Mouse (Mus musculus): Measurements from ENCODE around the gene H6pd.
A peak's percentile ranks its signal among the peaks of the same experiment; 100 is the strongest.

Gene H6pd

DNA sequence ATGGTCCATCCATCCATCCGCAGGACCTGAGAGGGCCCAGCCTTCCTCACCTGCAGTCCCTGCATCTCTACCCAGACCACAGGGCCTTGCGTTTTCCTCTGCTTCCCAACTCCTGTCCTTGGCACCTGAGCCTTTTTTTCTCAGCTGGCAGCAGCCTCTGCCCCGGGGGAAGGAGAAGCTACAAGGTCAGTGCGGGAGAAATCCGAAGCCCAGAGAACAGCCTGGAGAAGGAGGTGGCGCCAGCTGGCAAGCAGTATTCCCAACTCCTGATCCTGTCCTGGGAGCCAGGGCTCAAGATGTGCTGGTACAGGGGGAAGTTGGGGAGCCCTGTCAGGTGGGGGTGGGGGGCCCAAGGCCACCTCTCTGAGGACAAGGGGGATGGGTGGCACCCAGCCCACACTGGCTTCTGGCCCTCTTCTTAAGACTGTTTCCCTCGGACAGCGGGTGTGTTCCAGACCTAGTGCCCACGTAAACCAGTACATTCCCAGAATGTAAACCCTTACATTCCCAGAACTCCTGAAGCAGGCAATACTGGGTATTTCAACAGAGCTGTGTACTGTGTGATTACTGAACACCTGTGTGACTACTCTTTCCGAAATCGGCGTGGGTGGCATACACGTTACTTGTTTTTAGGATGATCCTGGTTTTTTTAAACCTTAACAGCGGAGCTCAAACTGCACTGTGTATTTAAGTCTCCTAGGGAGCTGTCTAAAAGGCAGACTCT lies 9.9 kb downstream of the H6pd start:
- no peak for DNase-seq

DNA sequence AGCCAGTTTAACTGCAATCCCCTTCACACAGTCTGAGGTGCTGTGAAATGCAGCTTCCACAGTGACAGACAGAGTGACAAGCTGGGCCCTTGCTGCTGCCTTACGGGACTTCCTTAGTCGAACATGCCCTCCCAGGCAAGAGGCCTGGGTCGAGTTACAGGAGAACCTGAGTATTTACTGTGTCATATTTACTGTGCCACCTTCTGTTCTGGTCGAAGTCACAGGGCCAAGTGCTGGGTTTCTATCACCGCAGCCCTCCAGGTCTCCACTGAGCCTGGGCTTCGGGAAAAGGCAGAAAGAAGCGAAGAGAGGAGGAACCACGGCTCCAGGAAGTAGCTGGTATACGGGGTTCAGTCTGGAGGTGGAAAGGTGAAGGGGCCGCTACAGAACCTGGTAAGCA lies 10.8 kb downstream of the H6pd start:
- DNase-seq: no peak

DNA sequence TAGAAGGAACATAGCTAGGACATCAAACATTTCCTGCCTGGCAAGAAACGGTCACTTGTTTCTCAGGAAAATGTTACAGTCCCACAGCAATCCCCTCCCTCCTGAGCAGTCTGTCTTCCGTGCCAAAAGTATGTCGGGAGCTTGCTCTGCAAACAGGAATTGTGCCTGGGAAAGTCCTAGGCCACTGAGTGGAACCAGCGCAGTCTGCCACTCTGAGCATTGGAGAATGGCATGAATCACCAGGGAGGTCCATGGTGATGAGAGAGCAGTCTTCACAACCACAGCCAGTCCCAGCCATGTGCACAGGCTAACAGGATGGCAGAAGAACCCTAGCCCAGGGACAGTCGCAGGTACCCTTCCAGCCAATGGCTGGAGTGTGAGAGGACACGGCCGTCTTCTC lies 12.4 kb downstream of the H6pd start:
- no peak for DNase-seq

DNA sequence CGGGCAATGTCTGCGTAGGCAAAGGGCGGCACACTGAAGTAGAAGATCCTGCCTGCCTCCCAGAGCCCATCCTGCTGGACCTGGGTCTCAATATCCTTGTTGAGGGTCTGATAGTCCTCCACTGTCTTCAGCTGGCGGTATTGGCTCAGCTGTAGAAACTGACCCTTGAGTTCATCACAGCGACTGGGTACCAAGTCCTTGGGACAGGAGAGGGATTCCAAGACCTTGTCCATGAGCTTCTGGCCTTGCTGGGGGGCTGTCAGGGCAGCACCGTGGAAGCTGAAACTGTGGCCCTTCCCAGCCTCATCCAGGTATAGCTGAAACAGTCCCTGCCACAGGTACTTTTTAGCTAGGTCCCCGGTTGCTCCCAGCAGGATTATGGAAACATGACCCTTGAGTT lies 12.9 kb downstream of the H6pd start:
- DNase-seq: no peak

DNA sequence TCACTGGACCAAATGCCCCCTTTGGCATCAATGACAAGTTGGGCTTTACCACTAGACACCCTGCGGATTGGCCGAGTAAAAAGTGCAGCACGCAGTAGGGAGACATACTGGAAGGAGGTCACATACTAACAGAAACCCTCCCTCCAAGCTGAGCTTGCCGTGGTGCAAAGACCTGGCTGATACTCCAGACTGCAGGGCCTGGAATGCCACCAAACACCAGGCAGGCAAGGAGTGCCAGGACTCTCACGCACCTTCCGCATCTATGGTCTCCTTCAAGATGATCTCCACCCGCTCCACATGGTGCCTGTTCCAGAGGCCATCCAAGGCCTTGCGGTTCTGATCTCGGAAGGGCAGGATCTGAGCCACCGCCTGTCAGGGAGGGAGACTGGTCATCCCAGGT lies 14.6 kb downstream of the H6pd start:
- DNase-seq: no peak

DNA sequence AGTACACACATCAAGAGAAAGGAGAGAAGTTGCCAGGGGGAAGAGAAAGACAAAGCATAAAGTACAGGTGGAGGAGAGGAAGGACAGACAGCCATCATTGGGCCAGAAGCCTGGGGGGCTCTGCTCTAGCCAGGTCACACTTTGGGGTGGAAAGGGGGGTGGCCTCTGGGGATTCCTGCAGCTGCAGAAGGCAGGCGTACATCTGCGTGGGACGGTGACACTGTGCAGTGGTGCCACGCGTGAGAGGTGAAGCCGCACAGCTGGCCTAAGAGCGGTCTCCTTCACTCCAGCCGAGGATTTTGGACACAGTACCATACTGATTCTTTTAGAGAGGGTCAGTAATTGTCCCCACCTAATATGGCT lies 16.2 kb downstream of the H6pd start:
- no peak for DNase-seq

DNA sequence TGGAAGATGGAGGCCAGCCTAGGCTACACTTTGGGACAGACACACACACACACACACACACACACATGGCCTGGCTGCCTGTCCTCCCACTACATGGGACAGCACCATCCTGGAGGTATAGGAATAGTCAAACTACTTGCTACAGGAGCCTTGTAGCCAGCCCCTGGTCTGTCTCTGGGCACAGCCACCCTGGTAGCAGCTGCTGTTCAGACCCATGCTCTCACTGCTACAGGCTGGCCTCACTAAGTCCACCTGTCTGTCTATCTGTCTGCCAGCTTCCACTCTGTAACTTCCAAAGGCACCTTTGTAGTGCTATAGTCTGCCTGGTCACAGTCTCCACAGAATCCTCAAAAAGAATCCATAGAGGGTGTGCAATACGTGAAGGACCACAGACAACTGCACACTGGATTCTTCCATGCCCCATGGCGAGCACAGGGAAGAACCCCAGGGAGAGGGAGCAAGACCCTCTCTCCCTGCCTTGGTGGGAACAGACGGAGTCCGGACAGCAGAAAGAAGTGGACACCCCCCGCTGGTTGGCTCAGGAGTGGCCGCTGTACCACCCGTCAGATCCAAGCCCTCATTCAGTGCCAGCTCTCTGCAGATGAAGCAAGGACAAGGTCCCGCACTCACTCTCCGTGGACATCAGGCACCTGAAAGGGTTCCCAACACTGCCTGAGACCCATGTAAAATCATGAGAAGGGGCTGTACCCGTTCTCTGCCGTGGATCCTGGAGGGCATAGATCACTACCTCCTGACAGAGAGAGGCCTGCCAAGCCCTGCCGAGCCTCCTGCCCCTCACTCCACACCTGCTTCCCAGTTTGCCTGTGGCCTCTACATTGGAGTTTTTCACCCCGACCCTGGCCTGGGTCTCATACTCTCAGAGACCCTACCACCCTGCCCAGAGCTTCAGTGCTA lies 16.8 kb downstream of the H6pd start:
- no peak for DNase-seq

DNA sequence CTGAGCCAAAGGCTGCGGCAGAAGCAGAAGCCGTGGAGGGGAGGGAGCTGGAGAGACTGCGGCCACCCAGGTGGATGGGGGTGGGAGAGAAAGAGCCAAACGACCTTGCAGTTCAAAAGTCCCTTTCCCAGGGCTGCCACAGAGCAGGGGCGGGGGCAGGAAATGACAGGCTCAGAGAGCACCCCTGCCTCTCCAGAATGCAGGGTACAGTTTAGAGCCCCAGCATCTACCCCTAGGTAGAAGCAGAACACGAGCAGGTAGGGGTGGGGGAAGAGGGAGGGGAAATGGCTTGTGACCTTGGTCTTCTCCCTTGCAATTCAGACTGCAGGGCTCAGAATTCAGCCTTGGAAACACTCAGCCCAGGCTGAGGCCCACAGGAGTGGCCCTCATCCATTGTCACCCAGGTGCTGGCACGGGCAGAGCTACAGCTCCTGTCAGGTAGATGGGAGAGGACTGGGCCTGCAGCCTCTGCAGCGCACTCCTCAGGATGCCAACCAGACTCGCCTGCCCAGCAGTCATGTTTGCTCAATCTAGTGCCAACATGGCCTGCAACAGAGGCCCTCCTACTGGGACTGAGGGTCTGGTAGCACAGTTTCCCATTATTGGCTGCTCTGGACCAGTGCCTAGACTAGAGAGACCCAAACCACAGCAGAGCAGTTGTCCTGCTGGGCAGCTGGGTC lies 17.7 kb downstream of the H6pd start:
- DNase-seq: no peak

DNA sequence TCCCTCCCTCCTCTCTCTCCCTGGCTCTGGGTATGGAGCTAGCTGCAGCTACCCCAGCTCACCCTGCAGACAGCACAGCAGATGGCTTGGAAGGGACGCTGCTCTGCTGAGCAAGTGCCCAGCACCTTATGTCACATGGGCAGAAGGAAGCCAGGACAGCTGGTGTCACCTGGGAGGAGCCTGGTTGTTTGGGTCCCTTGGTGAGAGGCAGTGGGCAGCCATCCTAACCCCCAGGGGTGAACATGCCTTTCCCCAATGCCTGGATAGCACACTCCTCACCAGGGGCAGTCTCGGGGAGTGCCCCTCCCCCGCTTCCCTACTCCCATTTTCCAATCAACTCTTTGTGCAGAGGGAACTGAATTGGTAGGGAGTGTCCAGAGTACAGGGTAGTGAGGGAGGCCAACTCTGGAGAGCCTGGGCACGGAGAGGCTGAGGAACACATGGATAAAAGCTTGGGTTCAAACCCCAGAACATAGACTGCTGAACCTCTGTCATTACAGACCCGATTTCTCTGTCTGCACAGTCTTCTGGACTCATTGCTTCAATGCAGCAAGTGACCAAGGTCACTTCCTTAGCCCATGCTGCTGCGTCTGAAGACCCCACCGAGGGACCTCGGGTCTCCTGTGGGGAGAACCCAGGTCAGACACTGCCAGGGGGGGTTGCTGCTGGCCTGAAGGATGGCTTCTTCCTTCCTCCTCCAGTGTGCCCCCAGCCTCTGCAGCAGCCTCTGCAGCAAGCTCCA lies 18.4 kb downstream of the H6pd start:
- peak; percentile 44 for DNase-seq

DNA sequence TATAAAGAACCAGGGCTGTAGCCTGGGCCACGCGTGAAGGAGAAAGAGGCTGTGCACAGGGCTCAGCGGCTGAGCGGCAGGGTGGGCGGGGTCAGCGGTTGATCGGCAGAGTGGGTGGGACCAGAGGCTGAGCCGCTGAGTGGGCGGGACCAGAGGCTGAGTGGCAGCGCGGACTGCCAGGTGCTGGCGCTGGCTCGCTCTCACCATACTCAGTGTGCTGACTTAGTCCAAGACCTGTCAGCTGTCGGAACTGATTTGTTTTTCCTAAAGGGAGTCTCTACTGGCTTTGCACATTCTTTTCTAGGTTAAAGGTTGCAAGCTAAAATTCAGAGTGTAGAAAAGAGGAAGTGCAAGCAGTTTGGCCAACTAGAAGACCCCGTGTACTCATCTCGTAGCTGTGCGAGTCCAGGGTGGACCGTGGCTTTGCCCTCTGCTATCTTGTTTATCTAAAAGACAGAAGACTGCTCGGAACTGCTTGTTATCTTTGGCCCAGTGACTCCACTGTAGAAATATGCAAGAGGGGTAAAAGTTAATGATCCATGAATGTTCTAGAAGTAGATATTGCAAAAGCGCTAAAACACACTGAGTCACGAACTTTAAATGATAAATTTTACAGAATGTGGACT lies 19.8 kb downstream of the H6pd start:
- peak; percentile 90 for DNase-seq

DNA sequence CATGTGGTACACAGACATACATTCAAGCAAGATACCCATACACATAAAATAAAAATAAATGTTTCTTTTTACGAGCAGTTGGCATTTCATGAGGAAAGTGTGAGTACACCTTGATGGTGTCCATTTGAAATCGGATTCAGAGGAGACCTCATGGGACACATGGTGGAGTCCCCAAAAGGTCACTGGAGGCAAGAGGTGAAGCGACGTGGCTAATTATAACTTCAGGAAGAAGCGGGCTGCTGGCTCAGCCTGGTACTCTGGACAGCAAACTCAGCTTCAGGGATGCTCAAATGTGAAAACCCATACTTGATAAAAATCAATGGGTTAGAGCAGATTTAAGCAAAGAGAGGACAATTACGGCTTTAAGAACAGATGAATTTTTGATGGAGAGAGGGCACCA lies 20.5 kb downstream of the H6pd start:
- DNase-seq: no peak

DNA sequence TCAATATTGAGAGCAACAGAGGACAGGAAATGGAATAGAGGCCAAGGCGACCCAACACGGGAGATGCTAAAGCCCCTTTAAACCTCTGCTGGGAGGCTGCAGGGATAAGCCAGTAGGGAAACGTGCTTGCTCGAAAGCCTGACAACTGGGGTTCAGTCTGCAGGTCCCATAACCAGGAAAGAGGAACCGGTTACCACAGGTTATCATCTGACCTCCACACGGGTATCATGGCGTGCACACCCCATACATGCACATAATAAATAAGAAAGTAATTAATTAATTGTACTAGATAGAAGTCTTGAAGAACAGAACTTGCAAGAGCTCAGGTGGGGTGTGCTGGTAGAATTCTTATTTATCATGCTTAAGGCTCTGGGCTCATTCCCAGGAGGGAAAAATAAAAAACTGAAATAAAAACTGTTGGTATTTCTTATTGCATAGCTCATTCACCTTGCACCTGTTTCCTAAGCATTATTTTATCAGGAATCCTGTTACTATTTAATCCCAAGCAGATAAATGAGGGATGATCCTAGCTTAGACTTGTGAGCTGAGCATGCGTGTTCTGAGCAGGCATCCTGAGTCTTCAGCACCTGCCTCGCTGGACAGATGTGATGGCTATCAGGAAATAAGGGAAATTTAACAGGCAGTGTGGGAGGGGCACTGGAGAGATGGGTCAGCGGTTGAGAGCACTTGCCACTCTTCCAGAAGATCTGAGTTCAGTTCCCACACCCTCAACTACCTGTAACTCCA lies 22.0 kb downstream of the H6pd start:
- no peak for DNase-seq

DNA sequence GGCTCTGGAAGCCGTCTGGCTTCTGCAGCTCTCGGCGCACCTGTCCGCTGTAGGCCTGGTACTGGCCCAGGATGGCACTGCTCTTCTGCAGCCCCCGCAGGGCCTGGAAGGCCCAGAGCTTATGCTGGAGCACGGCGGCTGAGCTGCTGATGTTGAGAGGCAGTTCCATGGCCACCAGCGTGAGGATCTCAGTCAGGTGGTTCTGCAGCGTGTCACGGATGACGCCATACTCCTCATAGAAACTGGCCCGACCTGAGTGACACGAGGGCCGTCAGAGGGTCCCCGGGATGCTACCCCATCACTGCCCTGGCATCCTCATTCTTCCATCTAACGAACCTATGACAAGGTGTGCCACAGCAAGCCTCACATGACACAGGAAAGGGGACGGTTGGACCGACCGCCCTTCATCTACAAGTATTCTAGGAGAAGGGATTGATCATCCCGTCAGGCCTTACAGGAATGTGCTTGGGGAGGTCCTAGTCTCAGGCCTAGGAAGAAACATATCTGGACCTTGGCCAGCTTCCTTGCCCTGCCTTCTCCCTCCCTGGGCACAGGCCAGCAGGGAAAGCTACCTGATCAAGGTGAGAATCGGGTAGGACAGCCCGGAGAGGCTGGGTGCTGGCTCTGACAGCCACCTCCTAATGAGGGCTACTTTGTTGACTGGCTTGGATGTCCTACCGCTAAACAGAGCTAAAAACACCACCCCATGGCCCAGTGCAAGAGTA lies 24.7 kb downstream of the H6pd start:
- no peak for DNase-seq

DNA sequence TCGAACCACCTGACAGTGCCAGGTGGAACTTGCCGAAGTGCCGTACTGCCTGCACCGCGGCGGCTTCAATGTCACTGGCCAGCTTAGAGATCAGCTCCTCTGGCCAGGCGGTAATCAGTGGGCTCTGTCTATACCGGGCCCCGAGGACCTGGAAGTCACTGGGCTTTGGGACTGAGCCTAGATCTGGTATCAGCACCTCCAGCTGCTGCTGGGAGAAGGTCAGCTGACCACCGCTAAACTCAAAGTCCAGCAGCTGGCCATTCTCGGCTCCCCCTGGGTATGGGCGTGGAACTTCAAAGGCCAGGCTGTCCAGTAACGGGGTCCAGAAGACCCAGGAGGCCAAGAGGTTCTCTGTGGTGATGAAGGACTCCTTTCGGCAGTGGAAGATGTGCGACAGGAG lies 26.7 kb downstream of the H6pd start:
- DNase-seq: no peak

DNA sequence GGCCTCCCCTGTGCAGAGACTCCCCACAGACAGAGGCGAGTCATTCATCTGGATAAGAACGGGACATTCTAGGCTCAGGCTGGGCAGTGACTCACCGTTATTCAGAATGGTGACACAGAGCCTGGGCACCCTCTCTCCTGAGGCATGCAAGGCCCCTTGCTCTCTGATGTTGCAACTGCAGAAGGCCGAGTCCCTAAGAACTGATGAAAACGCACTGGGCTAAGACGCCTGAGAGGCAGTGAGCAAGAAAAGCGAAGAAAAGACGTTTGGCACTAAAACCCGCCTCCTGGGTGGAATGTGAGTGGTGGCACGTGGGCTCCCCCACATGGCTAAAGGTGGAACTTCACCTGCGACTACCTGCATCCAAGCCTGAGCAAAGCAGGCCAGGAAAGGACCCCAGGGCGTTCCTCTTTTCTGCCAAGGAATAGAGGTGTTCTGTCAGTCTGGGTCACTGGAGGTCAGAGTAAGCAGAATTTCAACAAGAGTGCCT lies 29.0 kb downstream of the H6pd start:
- peak; percentile 77 for DNase-seq

DNA sequence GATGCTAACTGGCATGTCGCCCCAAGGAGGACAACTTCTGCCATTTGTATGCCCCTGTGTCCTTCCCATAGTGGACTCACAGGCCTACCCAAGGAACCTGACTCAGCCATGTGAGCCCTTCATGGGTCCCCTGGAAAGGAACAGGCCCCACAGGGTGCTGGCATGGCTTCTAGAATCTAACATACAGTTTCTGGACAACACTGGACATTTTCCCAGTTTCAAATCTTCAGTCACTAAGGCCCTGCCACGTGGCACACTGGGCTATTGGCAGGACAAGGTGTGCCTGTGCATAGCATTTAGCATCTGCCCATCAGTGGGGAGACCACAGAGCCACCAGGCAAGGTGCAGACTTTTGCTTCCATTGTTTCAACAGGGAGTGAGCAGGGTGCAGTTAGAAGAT lies 30.0 kb downstream of the H6pd start:
- DNase-seq: no peak

DNA sequence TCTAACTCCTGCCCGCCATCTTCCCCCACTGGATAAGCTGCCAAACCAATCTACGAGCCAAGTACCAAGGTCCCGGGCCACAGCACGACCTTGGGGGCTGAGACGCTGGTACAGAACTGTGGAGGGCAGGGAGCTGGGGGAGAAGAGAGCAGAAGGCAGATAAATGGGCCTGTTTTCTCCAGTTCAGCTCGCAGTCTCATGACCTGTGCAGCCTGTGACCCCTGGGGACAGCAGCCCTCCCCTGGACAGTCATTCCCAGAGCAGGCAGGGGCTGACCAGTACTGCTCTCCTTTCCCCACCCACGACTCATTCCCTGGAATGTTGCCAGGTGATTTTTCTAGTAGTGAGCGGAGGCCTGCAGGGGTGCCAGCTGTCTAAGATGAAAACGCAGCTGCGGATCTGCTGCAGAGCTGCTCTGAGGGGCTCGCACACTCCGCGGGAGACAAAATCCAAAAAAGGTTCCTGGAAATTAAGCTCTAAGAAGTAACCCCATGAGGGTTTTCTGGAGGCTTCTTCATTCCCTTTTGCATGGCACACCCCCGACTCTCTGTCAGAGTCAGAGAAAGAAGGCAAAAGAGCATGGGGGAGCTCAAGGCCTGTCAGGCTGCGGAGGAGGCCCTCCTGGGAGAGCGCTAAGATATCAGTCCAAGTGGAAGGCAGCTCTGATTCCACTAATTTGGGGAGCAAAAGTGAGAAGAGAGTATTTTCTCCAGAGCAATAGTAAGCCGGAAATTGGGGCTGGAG lies 30.9 kb downstream of the H6pd start:
- DNase-seq: no peak

DNA sequence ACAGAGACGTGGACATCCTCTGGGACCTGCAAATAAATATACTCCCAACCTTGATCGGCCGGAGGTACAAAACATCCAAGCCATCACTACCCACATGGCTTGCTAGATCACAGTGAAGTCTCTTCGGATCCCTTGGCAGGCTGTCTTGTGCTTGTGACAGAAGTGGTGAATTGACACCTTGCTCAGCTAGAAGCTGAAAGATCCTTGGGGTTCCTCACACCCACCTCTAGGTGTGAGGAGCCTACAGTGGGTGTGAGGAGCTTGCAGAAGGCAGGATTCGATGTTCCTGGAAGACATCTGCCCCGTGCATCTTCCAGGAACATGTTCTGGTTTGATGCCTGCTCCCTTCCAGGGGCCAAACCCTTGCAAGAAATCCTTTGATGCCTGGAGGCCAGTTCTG lies 31.6 kb downstream of the H6pd start:
- no peak for DNase-seq

DNA sequence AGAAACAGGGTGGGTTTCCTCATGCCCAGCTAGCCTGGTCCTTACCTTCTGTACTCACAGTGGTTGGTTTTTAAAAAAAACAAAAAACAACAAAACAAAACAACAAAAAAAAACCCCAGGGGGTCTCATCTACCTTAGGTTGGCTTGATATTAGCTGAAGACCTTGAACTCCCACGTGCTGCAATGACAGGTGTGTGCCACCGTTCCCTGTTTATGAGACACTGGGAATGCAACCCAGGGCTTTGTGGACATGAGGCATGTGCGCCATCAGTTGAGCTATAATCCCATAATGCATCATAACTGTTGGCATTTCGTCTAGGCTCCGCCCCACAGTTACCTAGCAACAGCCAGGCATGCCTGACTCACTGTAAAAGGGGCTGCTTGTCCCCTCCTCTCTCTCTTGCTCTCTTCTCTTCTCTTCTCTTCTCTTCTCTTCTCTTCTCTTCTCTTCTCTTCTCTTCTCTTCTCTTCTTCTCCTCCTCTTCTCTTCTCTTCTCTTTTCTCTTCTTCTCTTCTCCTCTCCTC lies 33.0 kb downstream of the H6pd start:
- no peak for DNase-seq

DNA sequence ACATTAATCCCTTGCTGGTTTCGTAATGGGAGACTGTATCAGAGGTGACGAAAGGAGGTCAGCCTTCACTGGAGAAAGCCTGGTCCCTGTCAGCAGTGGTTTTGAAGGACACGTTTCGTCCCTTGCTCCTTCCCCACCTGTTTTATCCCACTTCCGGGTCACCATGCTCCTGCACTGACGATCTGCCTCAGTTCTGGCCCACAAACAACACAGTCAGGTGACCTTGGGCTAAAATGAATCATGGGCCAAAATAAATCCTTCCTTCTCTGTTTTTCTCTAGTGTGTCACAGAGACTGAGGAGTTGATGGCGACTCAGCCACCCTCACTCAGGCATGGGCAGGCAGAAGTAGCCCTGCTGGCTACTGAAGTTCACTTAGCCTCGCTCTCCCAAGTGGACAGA lies 33.5 kb downstream of the H6pd start:
- no peak for DNase-seq

All from layer of hippocampus, adult 9-11 months (tissue).